Mouse (Mus musculus) T-helper 2 cell (primary cell): ENCODE measurements at regions not wholly inside any gene's neighbourhood (a gene's known extent, or its start where the extent isn't known, plus 50 kb on each side); places are given as distances from the start of the nearest gene placed in this dataset.

Source experiments
- in situ Hi-C: fragments of 300-600 bp; cut with MboI, MseI; formaldehyde crosslinking; loops from one replicate; pipeline ENCODE4 v1.15.1; 2025; ENCODE audit warnings: high pct_unique_total_duplicates

GRCm38 (mm10) chr16:49965528-49966250 is 165.4 kb downstream of the Cd47 start:
- in situ Hi-C loops, result no loop called here

GRCm38 (mm10) chr16:49966251-49966588 is 165.9 kb downstream of the Cd47 start:
- in situ Hi-C loops, result no loop called here

GRCm38 (mm10) chr16:49967110-49967509 is 166.8 kb downstream of the Cd47 start:
- in situ Hi-C loops, result no loop called here

- in situ Hi-C loops, result no loop called here
These were observed 168.0 kb downstream of the Cd47 start for GRCm38 (mm10) chr16:49968291-49968870.

DNA sequence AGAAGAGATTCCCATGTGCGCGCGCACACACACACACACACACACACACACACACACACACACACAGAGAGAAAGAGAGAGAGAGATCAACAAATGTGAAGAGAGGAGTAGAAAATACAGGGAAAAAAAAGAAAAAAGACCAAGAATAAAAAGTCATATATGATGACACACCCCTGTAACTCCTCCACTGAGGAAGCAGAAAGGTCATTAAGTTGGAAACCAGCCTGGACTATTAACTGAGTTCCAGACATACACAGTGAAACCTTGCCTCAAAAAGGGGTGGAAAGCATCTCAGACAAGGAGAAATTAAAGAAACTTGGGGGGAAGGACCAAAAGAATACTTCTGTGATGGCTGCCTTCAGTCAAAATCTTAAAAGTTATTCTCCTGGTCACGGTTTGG is 168.7 kb downstream of the Cd47 start:
- in situ Hi-C loops, result no loop called here

GRCm38 (mm10) chr16:49969693-49970296 is 169.5 kb downstream of the Cd47 start:
- in situ Hi-C loops, result loop anchor here (5.0 kb wide), 1 partner anchor 32 kb away; no protein-coding TSS in a partner anchor

DNA sequence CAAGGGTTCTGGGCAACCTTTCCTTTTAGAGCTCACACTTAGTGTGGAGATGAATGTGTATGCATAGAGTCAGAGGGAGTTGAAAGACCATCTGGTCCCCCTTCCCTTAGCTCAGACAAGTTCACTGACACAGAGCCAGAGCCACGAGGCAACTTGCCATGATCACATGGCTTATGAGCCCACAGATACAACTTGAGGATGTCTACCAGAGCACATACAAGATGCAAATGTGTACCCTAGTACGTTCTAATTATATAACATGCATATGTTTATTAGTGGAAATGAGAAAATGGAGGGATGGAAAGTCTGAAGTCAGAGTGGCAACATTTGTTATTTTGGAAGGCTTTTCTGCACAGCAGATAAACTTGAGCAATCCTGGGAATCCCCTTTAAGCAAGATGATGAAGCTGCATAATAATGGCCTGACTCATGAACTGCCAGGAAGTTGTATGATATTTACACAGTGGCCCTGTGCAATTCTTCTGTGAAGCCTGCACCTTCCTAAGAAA is 170.0 kb downstream of the Cd47 start:
- in situ Hi-C loops, result loop anchor here (5.0 kb wide), 1 partner anchor 33 kb away; no protein-coding TSS in a partner anchor

- in situ Hi-C loops, result loop anchor here (5.0 kb wide), 1 partner anchor 34 kb away; no protein-coding TSS in a partner anchor
These were observed 170.8 kb downstream of the Cd47 start for GRCm38 (mm10) chr16:49971141-49971555.

DNA sequence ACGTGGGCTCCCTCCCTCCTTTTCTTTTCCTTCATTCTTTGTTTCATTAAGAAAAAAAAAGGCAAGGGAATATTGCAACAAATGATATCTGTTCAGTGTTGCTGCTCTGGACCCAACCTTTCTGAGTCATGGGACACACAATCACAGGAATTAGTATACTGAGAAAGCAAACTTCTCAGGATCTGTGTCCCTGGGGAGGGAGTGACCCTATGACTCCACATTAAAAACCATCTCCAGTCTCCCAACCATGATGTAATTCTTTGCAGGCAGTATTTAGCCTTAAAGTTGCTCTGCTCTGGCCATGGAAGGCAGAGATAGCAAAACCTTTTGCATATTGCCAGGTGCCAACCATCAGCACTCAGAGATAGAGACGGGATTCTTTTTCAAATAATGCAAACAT is 176.9 kb downstream of the Cd47 start:
- in situ Hi-C loops, result no loop called here

- in situ Hi-C loops, result no loop called here
These were observed 179.2 kb downstream of the Cd47 start for GRCm38 (mm10) chr16:49979426-49979940.

GRCm38 (mm10) chr16:49980178-49980646 is 179.9 kb downstream of the Cd47 start:
- in situ Hi-C loops, result no loop called here

- in situ Hi-C loops, result no loop called here
These were observed 181.8 kb downstream of the Cd47 start for GRCm38 (mm10) chr16:49982180-49982579.

DNA sequence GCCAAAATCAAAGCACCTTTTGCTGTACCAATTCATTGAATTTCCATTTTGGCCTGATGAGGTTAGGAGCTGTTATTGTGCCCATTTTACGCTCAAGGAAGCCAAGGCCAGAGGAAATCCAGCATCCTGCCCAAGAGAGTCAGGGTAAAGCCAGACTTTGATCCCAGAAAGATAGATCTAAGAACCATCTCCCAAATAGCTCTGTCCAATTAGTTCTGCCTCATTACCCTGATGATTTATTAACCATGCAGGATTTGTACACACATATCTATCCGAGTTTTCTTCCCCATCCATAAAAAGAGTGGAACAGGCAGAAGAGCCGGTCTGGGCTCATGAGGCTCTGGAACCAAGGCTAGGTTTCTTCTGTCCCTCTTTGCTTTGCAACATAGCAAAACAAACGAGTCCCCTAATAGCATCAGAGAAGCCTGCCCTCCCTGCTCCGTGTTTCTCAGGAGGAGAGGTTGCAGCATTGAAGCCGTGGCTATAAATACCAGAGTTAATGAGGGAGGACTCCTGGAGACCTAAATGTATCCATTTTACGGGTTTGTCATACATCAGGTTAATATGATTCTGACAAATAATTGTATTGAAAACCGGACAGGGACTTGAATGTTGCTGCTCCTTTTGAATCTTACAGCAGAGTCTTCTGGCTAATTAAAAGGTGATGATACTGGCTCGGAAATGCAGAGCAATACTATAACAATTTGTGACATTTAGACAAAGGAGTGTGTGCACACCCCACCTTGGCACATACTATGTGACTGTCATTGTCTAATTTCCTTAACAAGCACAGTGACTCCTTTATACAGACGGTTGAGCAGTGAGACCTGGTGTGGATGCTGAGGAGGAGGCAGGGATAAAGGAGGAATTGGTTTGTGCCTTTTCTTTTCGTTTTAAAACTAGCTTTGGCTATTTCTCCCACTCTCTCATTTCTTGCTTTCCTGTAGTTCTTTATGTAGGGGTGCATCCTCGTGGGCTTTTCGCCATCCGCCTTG is 185.0 kb downstream of the Cd47 start:
- in situ Hi-C loops, result no loop called here

DNA sequence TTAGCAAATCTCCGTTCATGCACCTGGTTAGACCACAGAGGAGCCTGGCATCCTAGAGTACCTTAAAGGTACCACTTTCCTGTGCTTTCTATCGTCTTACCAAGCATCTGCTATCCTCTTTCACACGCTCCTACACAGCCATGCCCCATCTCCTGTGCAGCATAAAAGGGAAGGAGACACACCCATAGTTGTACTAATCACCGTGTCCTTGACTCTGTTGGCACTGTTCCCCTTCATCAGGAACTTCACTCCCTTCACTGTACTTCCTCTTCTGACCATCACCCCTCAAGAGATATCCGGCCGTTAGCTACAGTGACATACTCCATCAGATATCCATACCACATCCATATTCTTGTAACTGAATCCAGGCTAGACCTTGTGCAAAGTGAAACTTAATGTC is 186.6 kb downstream of the Cd47 start:
- in situ Hi-C loops, result no loop called here

- in situ Hi-C loops, result no loop called here
These were observed 195.5 kb downstream of the Cd47 start for GRCm38 (mm10) chr16:49995822-49996221.

DNA sequence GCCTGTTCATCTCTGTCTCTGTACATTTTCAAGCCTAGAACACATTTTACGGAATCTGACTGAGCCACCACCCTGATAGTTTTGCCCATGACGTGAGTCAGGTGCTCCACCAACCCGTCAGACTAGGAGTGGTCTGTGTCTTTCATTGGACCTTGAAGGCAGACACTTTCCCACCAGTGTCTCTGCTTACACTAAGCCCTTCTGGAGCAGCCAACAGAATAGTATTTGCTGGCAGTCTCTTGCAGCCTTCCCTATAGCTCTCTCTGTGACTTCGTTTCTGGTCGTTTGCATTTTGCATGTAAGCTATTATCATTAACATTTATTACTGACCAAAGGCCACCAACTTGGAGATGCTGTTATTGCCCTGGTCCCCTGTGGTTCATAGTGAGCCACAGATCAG is 196.3 kb downstream of the Cd47 start:
- in situ Hi-C loops, result no loop called here

GRCm38 (mm10) chr16:49997040-49997439 is 196.7 kb downstream of the Cd47 start:
- in situ Hi-C loops, result no loop called here

DNA sequence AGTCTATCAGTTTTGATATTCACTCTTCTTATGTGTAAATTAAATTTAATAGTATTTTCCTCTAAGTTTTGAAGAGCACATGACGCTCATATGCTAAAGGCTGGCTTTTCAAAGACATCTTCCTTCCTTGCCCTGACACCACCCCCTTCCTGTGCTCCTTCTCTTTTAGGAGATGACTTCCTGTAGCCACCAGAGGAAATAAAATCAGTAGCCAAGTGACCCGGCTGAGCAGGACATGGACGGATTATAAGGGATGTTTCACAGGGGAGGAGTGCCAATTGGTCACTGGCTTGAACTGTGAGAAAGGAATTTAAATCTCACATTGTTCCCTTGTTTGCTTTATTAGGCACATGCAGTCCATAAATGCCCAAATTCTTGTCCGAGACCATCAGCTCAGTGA is 200.5 kb downstream of the Cd47 start:
- in situ Hi-C loops, result no loop called here

- in situ Hi-C loops, result no loop called here
These were observed 201.5 kb downstream of the Cd47 start for GRCm38 (mm10) chr16:50001662-50002455.

DNA sequence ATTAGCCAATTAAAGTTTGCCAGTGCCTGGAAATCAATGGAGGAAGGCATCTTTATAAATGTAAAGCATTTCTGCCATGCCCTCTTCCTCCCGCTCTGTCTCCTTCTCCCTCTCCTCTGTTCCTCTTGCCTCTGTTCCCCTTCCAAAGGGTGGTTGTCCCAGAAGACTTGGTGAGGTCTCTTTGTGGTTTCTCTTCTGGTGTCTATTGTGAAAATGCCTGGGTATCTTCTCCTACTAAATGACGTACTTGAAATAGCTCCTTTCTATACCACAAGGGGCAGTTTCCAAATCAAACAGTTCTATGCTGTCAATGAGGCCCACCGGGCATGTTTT is 202.1 kb downstream of the Cd47 start:
- in situ Hi-C loops, result no loop called here

DNA sequence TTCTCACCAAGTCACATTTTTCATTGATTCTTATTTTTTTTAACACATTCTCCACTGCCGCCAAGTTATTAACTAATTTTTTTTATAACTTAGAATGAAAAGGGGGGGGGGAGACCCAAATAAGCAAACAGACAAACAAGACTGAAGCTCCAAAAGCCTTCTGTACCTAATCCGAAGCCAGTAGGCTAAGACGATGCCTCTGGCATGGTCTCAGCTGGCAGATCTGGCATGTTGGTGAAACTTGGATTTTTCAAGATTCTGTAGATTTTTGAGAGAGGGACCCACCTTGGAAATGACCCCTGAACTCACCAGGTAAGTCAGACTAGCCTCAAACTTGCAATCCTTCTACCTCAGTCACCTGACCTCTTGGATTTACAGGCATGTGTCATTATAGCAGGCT is 208.7 kb downstream of the Cd47 start:
- in situ Hi-C loops, result no loop called here
